Mouse (Mus musculus) myocyte (in vitro differentiated cells): ENCODE results near the gene Snapc3.

Source experiments
- E2F4 ChIP-seq: IDR thresholded peaks from one replicate; pipeline ENCODE4 v1.6.1; 2011; ENCODE audit warnings: mild to moderate bottlenecking, control low read depth, moderate library complexity; ENCODE audit not compliant: insufficient read depth
- MAX ChIP-seq: IDR thresholded peaks from one replicate; pipeline ENCODE4 v1.6.1; 2011; ENCODE audit warnings: low read depth, mild to moderate bottlenecking, control low read depth
- MYOD1 ChIP-seq, 3 experiments: IDR thresholded peaks; one replicate each; pipeline ENCODE4 v1.6.1; 2011; ENCODE audit warnings: control low read depth in 2 of 3, low read depth in 2 of 3, mild to moderate bottlenecking in 2 of 3, moderate library complexity in 1 of 3; ENCODE audit not compliant: insufficient read length in 2 of 3, control insufficient read depth in 1 of 3
- MYOG ChIP-seq, 3 experiments: IDR thresholded peaks; one replicate each; pipeline ENCODE4 v1.6.1; 2011; ENCODE audit warnings: control low read depth in 2 of 3, low read depth in 2 of 3, mild to moderate bottlenecking in 2 of 3; ENCODE audit not compliant: insufficient read length in 2 of 3, control insufficient read depth in 1 of 3, insufficient read depth in 1 of 3
- POLR2A ChIP-seq: IDR thresholded peaks from one replicate; pipeline ENCODE4 v1.6.1; 2011; ENCODE audit warnings: low read depth, mild to moderate bottlenecking, control low read depth, moderate library complexity; ENCODE audit not compliant: insufficient read length
- POLR2AphosphoS2 ChIP-seq: IDR thresholded peaks from one replicate; pipeline ENCODE4 v1.6.1; 2011; ENCODE audit warnings: low read depth, control low read depth; ENCODE audit not compliant: insufficient read length
- REST ChIP-seq: IDR thresholded peaks from one replicate; pipeline ENCODE4 v1.6.1; 2011; ENCODE audit warnings: mild to moderate bottlenecking, control low read depth, moderate library complexity; ENCODE audit not compliant: insufficient read depth, insufficient read length
- SRF ChIP-seq: IDR thresholded peaks from one replicate; pipeline ENCODE4 v1.6.1; 2011; ENCODE audit warnings: low read depth; ENCODE audit not compliant: control insufficient read depth, insufficient read length
- TCF12 ChIP-seq: IDR thresholded peaks from one replicate; pipeline ENCODE4 v1.6.1; 2011; ENCODE audit warnings: mild to moderate bottlenecking, control low read depth; ENCODE audit not compliant: poor library complexity, insufficient read depth, severe bottlenecking
- USF1 ChIP-seq: IDR thresholded peaks from one replicate; pipeline ENCODE4 v1.6.1; 2011; ENCODE audit warnings: low read depth, mild to moderate bottlenecking, control low read depth, moderate library complexity

DNA sequence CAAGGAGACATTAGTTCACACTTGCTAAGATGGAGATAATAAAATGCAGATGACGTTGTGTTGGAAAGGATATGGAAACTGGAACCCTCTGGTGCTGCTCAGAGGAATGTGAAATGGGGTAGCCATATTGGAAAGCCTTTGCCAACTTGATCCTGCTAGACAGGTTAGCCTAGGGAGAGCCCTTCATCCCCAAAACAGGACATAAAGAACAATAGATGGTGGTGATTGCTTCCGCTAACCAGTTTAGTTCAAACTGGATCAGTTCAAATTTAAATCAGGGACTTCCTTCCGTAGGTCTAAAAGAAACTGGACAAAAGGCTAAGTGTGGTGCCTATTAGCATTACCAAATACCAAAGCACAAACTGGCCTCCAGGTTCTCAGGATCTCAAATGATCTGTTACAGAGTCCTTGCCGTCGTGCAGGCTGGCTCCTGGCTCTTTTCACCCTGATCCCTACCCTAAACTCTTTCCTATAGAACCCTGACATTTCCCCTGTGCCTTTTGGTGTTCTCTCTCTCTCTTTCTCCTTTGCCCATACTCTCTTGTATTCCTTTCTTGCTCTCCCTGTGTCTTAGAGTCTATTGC is 3.2 kb upstream of the Snapc3 start:
- TF ChIP-seq E2F4 (no peak), SRF (no peak), TCF12 (no peak), POLR2A (no peak), MYOD1 (IDR thresholded peaks at IDR 0.05; ENCODE audit: control insufficient read depth in 1 of 3, insufficient read length in 2 of 3, low read depth in 2 of 3) (no peak), POLR2AphosphoS2 (no peak), MAX (no peak), USF1 (no peak), MYOG (IDR thresholded peaks at IDR 0.05; ENCODE audit: control insufficient read depth in 1 of 3, insufficient read depth in 1 of 3, insufficient read length in 2 of 3, low read depth in 2 of 3) (no peak), REST (no peak)
